Mouse (Mus musculus): ENCODE measurements around the gene Atp13a1. TPM values are rescaled to one million over a fixed set of nuclear protein-coding genes. Genes with fewer than 3 reads are reported as not detected.
A peak's percentile ranks its signal among the peaks of the same experiment; 100 is the strongest.

Gene Atp13a1
- 22.1 and 32.7 TPM in 2 replicates for polyA plus RNA-seq (2015; fragmentation: Nextera tagmentation; extraction: Ambion mirVana)

DNA sequence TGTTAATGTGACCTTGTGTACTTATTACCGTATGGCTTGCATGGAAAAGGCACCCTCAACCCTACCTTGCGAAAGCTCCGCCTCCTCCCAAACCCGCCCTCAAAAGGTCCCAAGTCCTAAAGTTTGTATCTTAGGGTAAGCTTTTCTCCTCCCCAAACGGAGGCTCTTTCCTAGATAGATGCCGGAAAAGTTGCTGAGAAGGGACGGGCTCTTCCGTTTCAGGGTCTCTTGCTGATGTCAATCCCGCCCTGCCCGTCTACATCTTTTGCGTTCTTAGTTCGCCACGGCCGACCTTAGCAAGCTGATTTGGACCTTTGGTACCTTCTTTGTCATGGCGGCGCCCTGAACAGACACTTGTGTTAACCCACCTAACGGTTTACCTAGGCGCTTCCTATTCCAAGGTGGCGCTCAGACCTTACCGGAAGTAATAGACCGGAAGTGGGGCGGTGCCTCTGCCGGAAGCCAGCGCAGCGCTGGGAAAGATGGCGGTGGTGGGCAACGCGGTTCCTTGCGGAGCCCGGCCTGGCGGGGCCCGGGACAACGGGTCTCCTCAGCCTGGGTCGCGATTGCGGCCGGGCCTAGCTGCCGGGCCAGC lies at the start of gene Atp13a1, which contains the start of gene Zfp866:
Gene Atp13a1 (plus strand): TSS at position 391 of the 595 bp plus-strand sequence.
Gene Zfp866 (minus strand): TSS at position 406 of the 595 bp plus-strand sequence.
- ATAC-seq (replicated peaks; ENCODE audit: insufficient number of reproducible peaks, insufficient read depth, low FRiP score, low read depth): peak; percentile 93

GRCm38 (mm10) chr8:69741231-69741630 lies 49.7 kb upstream of the Atp13a1 start:
- Histone ChIP-seq H3K27ac (no peak overlapping the region), H3K9ac (no peak overlapping the region), H3K27me3 (no peaks in the 10 kb centered on the region), H3K4me2 (no peak overlapping the region), H3K4me3 (no peak overlapping the region), H3K36me3 (peaks cover 18% of the 10 kb centered on the region), H3K4me1 (replicated peaks) (no peaks in the 10 kb centered on the region), H3K9me3 (replicated peaks) (no peaks in the 10 kb centered on the region)
- no peak for ATAC-seq (replicated peaks; ENCODE audit: insufficient number of reproducible peaks, insufficient read depth, low FRiP score, low read depth)
- 72% methylated on average over 2 of the region's 2 CpGs for WGBS

More for the DNA sequence above, at the start of gene Atp13a1, which contains the start of gene Zfp866:
- Histone ChIP-seq H3K9me3 (replicated peaks) (no peaks in the 10 kb centered on the region), H3K27ac (peak within 1 kb of the TSS; percentile 90), H3K4me1 (replicated peaks) (peaks cover 21% of the 10 kb centered on the region), H3K4me2 (peak within 1 kb of the TSS; percentile 91), H3K4me3 (peak within 1 kb of the TSS; percentile 100), H3K27me3 (no peaks in the 10 kb centered on the region), H3K9ac (peak within 1 kb of the TSS; percentile 99), H3K36me3 (peaks cover 20% of the 10 kb centered on the region; the same call in 1 of the 2 replicates)
- WGBS: under 1% methylated on average over 38 of the region's 38 CpGs

GRCm38 (mm10) chr8:69749544-69750454 lies 41.2 kb upstream of the Atp13a1 start, which contains the start of gene Zfp963:
Gene Zfp963 (minus strand): TSS chr8:69749970.
- H3K27me3 ChIP-seq: no peaks in the 10 kb centered on the region
- H3K4me2 ChIP-seq: peak within 1 kb of the TSS; percentile 60
- H3K4me1 ChIP-seq (replicated peaks): peaks cover 12% of the 10 kb centered on the region
- no peaks in the 10 kb centered on the region for H3K9me3 ChIP-seq (replicated peaks)
- H3K27ac ChIP-seq: peak within 1 kb of the TSS; percentile 100
- ATAC-seq (replicated peaks; ENCODE audit: insufficient number of reproducible peaks, insufficient read depth, low FRiP score, low read depth): peak; percentile 99
- H3K9ac ChIP-seq: peak within 1 kb of the TSS; percentile 94
- peak within 1 kb of the TSS; percentile 80 for H3K4me3 ChIP-seq
- no peaks in the 10 kb centered on the region for H3K36me3 ChIP-seq
- 3% methylated on average over 47 of the region's 48 CpGs for WGBS

DNA sequence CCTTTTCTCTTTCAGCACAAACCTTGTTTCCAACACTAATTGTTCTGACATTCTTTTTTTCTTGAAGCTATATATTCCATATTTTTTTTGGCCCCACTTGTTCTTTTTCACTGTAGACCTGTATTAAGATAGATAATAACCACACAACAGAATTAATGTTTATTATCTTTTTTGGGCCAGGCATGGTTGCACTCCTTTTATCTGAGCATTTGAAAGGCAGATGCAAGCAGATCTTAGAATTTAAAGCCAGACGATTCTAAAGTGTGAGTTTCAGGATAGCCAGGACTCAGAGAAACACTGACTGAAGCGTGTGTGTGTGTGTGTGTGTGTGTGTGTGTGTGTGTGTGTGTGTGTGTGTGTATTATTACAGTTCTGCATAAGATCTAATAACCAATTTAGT lies 38.5 kb upstream of the Atp13a1 start:
- WGBS: 83% methylated on average over 2 of the region's 2 CpGs
- ATAC-seq (replicated peaks; ENCODE audit: insufficient number of reproducible peaks, insufficient read depth, low FRiP score, low read depth): no peak
- H3K4me1 ChIP-seq (replicated peaks): peaks cover 12% of the 10 kb centered on the region

GRCm38 (mm10) chr8:69758316-69758715 lies 32.6 kb upstream of the Atp13a1 start:
- no peaks in the 10 kb centered on the region for H3K4me1 ChIP-seq (replicated peaks)
- no peak overlapping the region for H3K4me3 ChIP-seq
- H3K4me2 ChIP-seq: no peak overlapping the region
- H3K27me3 ChIP-seq: no peaks in the 10 kb centered on the region
- no peak overlapping the region for H3K9ac ChIP-seq
- H3K36me3 ChIP-seq: peaks cover 25% of the 10 kb centered on the region
- H3K9me3 ChIP-seq (replicated peaks): no peaks in the 10 kb centered on the region
- no peak overlapping the region for H3K27ac ChIP-seq
- ATAC-seq (replicated peaks; ENCODE audit: insufficient number of reproducible peaks, insufficient read depth, low FRiP score, low read depth): no peak
- WGBS: 96% methylated on average over 5 of the region's 5 CpGs

More for the DNA sequence above, 38.5 kb upstream of the Atp13a1 start:
- no peak overlapping the region for H3K9ac ChIP-seq
- no peak overlapping the region for H3K4me3 ChIP-seq
- no peaks in the 10 kb centered on the region for H3K27me3 ChIP-seq
- no peak overlapping the region for H3K27ac ChIP-seq
- H3K9me3 ChIP-seq (replicated peaks): no peaks in the 10 kb centered on the region
- H3K36me3 ChIP-seq: peaks cover 8% of the 10 kb centered on the region; the same call in 1 of the 2 replicates
- no peak overlapping the region for H3K4me2 ChIP-seq

DNA sequence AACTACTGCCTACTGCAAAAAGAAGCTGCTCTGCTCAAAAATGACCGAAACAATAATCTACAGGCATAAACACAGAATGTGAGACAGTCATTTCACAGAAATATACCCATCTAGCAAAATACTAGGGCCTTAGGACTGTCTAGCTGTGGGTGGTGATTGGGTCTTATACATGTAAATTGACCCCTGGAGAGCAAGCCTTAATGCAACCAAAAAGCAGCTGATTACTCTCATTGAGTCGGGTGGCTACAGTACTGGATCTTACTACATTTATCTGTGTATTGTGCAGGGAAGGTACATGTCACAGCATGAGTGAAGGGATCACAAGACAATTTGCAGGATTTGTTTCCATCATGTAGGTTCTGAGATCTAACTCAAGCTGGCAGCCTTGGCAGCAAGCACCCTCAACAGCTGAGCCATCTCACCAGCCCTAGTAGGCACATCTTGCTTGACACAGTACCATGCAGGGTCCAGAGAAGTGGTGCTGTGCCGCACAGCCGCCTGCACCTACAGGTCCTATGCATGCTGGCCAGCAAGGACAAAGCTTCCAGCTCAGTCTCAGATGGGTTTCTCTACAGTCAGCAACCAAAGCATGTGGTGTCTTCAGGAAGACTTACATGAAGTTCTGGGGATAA lies 29.0 kb upstream of the Atp13a1 start:
- no peak for ATAC-seq (replicated peaks; ENCODE audit: insufficient number of reproducible peaks, insufficient read depth, low FRiP score, low read depth)
- no peak overlapping the region for H3K27ac ChIP-seq
- no peaks in the 10 kb centered on the region for H3K4me1 ChIP-seq (replicated peaks)
- H3K4me2 ChIP-seq: no peak overlapping the region
- peaks cover 53% of the 10 kb centered on the region for H3K36me3 ChIP-seq
- peaks cover 10% of the 10 kb centered on the region; the same call in 1 of the 2 replicates for H3K9me3 ChIP-seq (replicated peaks)
- no peaks in the 10 kb centered on the region for H3K27me3 ChIP-seq
- no peak overlapping the region for H3K4me3 ChIP-seq
- WGBS: 89% methylated on average over 4 of the region's 4 CpGs
- H3K9ac ChIP-seq: no peak overlapping the region

- H3K27ac ChIP-seq: no peak overlapping the region
- no peak overlapping the region for H3K4me3 ChIP-seq
- 89% methylated on average over 9 of the region's 9 CpGs for WGBS
- H3K9me3 ChIP-seq (replicated peaks): 0 out of 2 replicates have a peak, but pooled peaks cover 2% of the 10 kb centered on the region
- no peak for ATAC-seq (replicated peaks; ENCODE audit: insufficient number of reproducible peaks, insufficient read depth, low FRiP score, low read depth)
- H3K36me3 ChIP-seq: peaks cover 29% of the 10 kb centered on the region
- no peak overlapping the region for H3K9ac ChIP-seq
- H3K27me3 ChIP-seq: no peaks in the 10 kb centered on the region
- peaks cover 24% of the 10 kb centered on the region for H3K4me1 ChIP-seq (replicated peaks)
- H3K4me2 ChIP-seq: no peak overlapping the region
Observed at GRCm38 (mm10) chr8:69771221-69771620, 19.7 kb upstream of the Atp13a1 start.

- H3K4me2 ChIP-seq: no peak overlapping the region
- WGBS: 77% methylated on average over 2 of the region's 2 CpGs
- H3K9me3 ChIP-seq (replicated peaks): 0 out of 2 replicates have a peak, but pooled peaks cover 2% of the 10 kb centered on the region
- no peak overlapping the region for H3K27ac ChIP-seq
- no peak overlapping the region for H3K4me3 ChIP-seq
- H3K27me3 ChIP-seq: no peaks in the 10 kb centered on the region
- H3K9ac ChIP-seq: no peak overlapping the region
- H3K36me3 ChIP-seq: peaks cover 20% of the 10 kb centered on the region
- H3K4me1 ChIP-seq (replicated peaks): peaks cover 24% of the 10 kb centered on the region
- ATAC-seq (replicated peaks; ENCODE audit: insufficient number of reproducible peaks, insufficient read depth, low FRiP score, low read depth): no peak
Observed at GRCm38 (mm10) chr8:69772106-69772505, 18.9 kb upstream of the Atp13a1 start.

DNA sequence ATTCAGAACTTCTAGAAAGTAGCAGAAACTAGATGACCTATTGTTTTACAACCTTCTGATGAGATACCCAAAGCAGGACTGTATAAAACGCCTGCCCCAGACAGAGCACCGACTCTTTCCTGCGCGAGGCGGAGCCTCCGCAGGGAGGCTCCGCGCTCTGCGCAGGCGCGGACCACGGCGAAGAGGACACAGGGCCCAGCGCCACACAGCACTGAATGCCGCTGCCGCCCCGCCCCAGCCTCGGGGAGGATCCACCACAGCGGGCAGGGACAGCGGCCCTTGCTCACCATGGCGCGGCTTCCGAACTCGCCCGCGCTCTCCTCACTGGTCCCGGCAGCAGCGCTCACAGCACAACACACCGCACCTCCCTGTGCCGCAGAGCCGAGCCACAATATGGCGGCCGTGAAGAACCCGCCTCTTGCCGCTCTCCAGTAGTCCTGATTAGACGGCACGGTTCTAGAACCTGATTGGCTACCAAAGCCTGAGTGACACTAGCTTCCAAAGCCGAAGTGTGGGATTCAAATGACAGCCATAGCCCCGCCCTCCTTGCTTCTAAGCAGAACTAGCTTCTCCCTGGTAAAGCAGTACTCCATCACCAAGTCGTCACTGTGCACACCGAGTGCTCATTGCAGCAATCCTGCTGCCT lies 16.3 kb upstream of the Atp13a1 start, which contains the start of gene Gm20422:
Gene Gm20422 (minus strand): TSS at position 384 of the 646 bp plus-strand sequence.
- peak within 1 kb of the TSS; percentile 96 for H3K4me3 ChIP-seq
- H3K27me3 ChIP-seq: no peaks in the 10 kb centered on the region
- peak within 1 kb of the TSS; percentile 99 for H3K9ac ChIP-seq
- peak within 1 kb of the TSS; percentile 66 for H3K4me2 ChIP-seq
- H3K4me1 ChIP-seq (replicated peaks): peaks cover 24% of the 10 kb centered on the region
- ATAC-seq (replicated peaks; ENCODE audit: insufficient number of reproducible peaks, insufficient read depth, low FRiP score, low read depth): peak; percentile 98
- peak within 1 kb of the TSS; percentile 100 for H3K27ac ChIP-seq
- H3K9me3 ChIP-seq (replicated peaks): no peaks in the 10 kb centered on the region
- no peaks in the 10 kb centered on the region for H3K36me3 ChIP-seq
- under 1% methylated on average over 41 of the region's 41 CpGs for WGBS

GRCm38 (mm10) chr8:69775149-69775534 lies 15.8 kb upstream of the Atp13a1 start:
- Histone ChIP-seq H3K4me3 (peak overlapping the region; percentile 96), H3K36me3 (no peaks in the 10 kb centered on the region), H3K9me3 (replicated peaks) (no peaks in the 10 kb centered on the region), H3K27me3 (no peaks in the 10 kb centered on the region), H3K4me2 (peak overlapping the region; percentile 52), H3K9ac (peak overlapping the region; percentile 99; the same call in 1 of the 2 replicates), H3K4me1 (replicated peaks) (peaks cover 24% of the 10 kb centered on the region), H3K27ac (peak overlapping the region; percentile 100)
- no peak for ATAC-seq (replicated peaks; ENCODE audit: insufficient number of reproducible peaks, insufficient read depth, low FRiP score, low read depth)
- WGBS: 47% methylated on average over 2 of the region's 2 CpGs
